Mouse (Mus musculus): ENCODE measurements around the gene Tas2r136.

The Tas2r136 gene

DNA sequence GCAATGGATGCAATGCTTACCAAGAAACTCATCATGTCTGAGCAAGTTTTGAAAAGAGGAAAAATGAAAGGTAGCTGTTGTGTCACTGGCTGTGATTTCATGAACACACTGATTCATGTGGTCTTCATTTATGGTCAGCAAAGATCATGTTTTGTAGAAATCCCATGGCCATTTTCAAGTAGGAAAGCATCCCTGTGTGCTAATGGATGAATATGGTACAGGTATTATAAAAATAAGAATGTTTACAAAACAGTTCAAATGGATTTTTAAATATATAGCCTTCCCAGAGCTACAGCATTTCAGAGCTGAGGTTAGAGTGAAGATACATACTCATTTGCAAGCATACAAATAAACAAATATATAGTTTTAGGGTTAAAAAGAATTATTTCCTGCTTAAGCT, at the start of gene Tas2r136:
Gene Tas2r136, minus strand, starts transcription at position 101 of the 400 bp plus-strand sequence.
- DNase-seq (ENCODE audit: low spot score in 2 of 2), result no peak

DNA sequence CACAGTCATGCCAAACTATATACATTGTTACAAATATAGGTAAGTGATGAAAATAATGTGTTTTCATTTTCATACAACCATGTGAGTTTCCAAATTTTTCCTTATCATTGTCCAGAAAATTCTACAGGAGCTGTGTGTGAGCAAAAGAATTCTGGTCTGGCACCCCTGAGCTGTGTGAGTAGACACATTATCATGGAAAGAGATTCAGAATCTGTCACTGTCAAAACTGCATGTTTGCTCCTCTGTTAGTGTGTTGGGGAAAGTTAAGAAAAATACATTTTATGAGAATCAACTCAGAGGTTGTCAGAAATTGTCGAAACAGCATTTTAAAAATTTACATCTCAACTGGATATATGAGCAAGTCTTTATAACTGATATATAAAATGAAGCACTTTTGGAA, 24.6 kb upstream of the Tas2r136 start, which contains the start of gene Tas2r117:
Gene Tas2r117, plus strand, starts transcription at position 301 of the 400 bp plus-strand sequence.
- DNase-seq (ENCODE audit: low spot score in 2 of 2), result no peak

DNA sequence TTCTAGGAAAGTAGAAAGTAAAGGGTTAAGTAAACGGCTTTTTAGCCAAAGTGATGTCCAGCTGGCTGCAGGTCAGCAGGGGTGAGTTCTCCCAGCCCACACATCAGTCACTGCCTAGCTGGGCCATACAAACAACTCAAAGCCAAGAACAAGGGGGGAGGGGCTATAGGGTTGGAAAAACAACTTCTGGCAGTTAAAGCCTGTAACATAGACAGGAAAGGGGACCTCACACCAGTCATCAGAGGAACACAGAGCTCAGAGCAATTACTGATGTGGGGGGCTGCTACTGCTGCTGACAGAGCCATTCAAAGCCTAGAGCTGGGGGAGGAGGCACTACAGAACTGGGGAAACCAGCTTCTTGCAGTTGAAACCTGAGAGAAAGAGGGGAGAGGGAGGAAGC, 17.4 kb upstream of the Tas2r136 start:
- no peak for DNase-seq (ENCODE audit: low spot score in 2 of 2)

DNA sequence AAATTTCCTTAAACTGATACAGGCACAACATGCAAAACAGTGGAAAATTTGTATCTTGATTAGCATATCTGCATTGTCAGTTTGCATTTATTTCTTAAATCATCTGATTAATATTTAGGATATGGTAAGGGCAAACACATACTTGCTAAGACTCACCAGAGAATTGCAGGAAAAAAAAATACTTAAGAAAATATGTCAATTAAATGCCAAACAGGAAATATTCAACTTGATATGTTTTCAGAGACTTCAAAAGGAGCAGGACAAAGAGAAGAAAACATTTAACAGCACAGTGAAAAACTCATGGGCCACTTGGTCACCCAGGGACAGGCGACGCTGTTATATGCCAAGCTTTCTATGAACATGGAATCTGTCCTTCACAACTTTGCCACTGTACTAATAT, 16.1 kb downstream of the Tas2r136 start, which contains the start of gene Tas2r102:
Gene Tas2r102, plus strand, starts transcription at position 301 of the 400 bp plus-strand sequence.
- no peak for DNase-seq (ENCODE audit: low spot score in 2 of 2)

DNA sequence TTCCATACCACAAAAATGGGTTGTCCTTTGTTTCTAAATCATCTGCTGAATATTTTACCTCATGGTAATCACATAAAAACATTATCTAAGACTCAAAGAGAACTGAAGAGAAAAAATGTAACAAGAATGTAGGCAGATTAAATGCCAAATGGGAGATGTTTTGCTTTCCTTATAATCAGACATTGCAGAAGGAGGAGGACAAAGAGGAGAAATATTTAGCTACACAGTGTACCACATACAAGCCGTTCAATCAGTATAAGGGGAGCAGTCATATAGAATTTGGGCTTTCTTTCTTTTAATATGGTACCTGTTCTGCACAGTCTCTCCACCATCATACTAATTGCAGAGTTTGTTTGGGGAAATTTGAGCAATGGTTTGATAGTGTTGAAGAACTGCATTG, 23.5 kb downstream of the Tas2r136 start, which contains the start of gene Tas2r124:
Gene Tas2r124, plus strand, starts transcription at position 301 of the 400 bp plus-strand sequence.
- no peak for DNase-seq (ENCODE audit: low spot score in 2 of 2)

DNA sequence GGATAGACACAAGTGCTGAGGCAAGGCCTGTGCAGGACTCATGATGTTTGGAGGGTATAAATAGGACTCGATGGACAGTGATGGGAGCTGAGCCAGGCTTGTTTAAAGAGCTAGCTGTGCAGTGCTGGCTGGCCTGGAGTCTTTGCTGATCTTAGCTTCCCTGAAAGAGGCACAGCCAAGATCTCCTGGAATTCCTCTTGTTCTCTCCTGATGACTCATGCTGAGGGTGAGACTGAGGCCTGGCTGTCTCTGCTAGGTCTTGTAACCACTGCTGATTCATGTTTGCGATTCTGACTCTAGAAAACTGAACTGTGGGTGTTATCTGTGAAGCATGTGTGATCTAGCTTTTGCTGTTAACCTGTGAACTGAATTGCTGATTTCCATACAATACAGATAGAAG, 27.8 kb downstream of the Tas2r136 start:
- DNase-seq (ENCODE audit: low spot score in 2 of 2), result no peak

DNA sequence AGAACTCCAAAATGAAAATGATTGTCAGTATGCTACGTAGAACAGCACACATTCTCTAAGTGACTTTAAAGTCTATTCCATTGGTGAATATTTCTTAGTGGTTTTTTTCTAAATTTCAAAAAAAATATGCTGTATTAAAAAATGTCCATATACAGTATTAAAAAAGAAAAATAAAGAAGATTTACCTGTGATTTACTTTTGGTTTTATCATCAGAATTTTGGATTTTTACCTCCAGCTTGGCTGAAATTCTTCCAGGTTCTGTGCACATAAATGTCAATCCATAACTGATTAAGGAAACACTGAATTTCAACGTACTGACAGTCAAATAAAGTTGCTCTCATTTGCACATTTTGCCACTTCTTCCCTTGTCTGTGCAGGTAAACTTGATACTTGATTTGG, 40.0 kb downstream of the Tas2r136 start, which contains the start of gene Tas2r115:
Gene Tas2r115, minus strand, starts transcription at position 101 of the 400 bp plus-strand sequence.
- no peak for DNase-seq (ENCODE audit: low spot score in 2 of 2)

All from frontal cortex, postnatal 25 days (tissue).